Mouse (Mus musculus) lung, postnatal 10 days (tissue): Measurements from ENCODE around the gene Spata25.
"Not testable (repeated sequence)": the region's sequence is repeated elsewhere in the genome, so short reads cannot be mapped to it uniquely, and the experiment has no call there.

Experiments
- DNase-seq: peaks from one replicate; pipeline ENCODE4 v3.0.0; 2021

Gene Spata25

DNA sequence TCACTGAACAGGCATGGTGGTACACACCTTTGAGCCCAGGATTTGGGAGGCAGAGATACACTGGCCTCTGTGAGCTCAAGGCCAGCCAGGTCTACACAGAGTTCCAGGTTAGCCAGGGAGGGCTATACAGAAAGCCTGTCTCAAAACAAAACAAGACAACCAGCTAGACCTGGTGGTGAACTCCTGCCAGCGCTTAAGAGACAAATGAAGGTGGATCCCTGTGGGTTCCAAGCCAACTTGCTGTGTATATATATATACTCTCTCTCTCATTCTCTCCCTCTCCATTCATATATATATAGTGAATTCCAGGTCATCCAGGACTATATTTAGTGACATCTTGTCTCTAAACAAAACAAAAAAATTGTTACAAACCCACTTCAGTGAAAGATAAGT is 24.4 kb downstream of the Spata25 start:
- no peak for DNase-seq

GRCm38 (mm10) chr2:164803201-164803920 is 25.0 kb downstream of the Spata25 start:
- DNase-seq: no peak

- DNase-seq: no peak
Observed at GRCm38 (mm10) chr2:164800252-164801004, 27.9 kb downstream of the Spata25 start.

- DNase-seq: not testable (repeated sequence)
Observed at GRCm38 (mm10) chr2:164798554-164798953, 29.8 kb downstream of the Spata25 start.

DNA sequence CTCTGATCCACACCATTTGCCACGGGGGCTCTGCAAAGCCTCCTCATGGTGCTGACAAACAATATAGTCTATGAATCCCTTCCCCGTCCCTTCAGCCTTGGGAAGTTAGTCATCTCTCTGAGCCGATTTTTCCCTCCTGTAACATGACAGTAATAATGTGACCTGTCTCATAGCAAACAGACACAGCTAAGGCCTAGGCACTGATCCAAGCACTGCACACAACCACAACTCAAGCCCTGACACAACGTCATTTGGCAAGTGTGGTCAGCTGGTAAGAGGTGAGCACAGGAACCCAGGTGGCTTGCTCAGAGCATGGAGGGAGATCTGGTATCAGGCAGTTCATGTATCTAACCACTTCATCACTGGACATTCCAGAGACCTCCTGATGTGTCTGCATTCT is 32.5 kb downstream of the Spata25 start:
- no peak for DNase-seq

- DNase-seq: peak; percentile 92
Observed at GRCm38 (mm10) chr2:164794293-164794692, 34.0 kb downstream of the Spata25 start.

GRCm38 (mm10) chr2:164793772-164794171 is 34.6 kb downstream of the Spata25 start:
- no peak for DNase-seq

- DNase-seq: peak; percentile 78
Observed at GRCm38 (mm10) chr2:164793236-164793635, 35.1 kb downstream of the Spata25 start.

- no peak for DNase-seq
Observed at GRCm38 (mm10) chr2:164792400-164793190, 35.7 kb downstream of the Spata25 start.

DNA sequence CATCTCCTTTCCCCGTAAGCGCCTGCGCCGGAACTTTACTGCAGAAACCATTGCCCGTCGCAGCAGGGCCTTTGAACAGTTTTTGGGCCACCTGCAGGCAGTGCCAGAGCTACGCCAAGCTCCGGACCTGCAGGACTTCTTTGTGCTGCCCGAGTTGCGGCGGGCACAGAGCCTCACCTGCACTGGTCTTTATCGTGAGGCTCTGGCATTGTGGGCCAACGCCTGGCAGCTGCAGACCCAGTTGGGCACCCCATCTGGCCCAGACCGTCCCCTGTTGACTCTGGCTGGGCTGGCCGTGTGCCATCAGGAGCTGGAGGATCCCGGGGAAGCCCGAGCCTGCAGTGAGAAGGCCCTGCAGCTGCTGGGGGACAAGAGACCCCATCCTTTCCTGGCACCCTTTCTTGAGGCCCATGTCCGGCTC is 36.5 kb downstream of the Spata25 start:
- no peak for DNase-seq

DNA sequence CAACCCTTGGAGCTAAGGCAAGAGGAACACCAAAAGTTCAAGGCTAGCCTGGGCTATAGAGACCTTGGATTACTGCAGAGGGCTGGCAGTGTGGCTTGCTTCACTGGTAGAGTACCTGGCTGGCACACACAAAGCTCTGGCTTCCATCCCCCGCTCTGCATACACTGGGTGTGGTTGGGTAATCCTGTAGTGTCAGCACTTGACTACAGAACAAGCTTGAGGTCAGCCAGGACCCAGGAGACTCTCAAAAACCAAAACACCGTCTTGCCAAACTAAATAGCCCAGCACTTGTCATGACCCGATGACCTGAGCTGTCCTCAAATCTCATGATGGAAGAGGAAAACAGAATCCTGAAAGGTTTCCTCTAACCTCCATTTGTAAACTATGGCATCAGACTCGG is 37.9 kb downstream of the Spata25 start:
- peak; percentile 62 for DNase-seq

GRCm38 (mm10) chr2:164788411-164788810 is 39.9 kb downstream of the Spata25 start:
- no peak for DNase-seq

GRCm38 (mm10) chr2:164787779-164788178 is 40.6 kb downstream of the Spata25 start:
- DNase-seq: no peak

GRCm38 (mm10) chr2:164787032-164787431 is 41.3 kb downstream of the Spata25 start:
- no peak for DNase-seq

- peak; percentile 64 for DNase-seq
Observed at GRCm38 (mm10) chr2:164786388-164786885, 41.9 kb downstream of the Spata25 start.

- DNase-seq: peak; percentile 92
Observed at GRCm38 (mm10) chr2:164785481-164786387, 42.6 kb downstream of the Spata25 start, which contains the start of gene Snx21. Gene Snx21, plus strand, starts transcription at chr2:164785823.

DNA sequence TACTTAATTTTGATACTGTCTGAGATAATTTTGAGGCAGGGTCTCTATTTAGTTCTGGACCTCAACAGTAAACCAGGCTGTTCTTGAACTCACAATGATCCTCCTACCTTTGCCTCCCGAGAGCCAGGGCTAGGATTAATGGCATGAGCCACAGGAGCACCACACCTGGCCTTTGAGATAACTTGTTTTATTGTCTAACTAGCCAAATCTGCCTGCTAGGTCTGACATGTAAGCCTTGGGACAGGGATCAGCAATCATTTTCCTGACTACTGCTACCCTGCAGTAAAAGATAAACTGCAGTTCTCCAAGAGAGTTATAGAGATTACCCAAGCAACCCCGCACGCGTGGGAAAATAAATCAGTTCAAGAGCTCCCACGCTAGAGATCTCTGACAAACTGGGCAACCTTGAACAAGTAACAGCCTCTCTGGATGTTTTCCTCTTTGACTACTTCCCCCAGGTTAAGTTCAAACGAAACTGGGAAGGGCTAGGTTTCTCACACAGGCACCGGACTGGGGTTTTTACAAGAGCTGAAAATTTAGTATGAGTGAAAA is 43.4 kb downstream of the Spata25 start:
- DNase-seq: no peak

- no peak for DNase-seq
Observed at GRCm38 (mm10) chr2:164783926-164784581, 44.3 kb downstream of the Spata25 start.

DNA sequence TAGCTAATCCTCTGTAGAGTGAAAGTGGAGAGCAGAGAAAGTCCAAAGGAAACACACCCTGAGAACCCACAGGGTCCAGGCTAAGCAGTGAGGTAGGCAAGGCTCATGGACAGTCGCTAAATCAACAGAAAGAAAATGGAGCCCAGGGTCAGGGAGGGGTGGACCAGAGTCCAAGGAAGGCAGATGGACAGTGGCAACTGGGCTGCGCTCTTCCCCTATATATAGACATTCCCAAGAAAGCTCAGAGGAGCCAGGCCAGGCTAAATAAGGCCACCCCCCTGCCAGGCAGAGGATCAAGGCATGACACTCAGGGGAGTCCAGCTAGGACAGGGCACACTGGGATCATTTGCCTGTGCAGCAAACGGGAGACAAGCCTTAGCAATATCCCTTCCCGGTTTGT is 46.5 kb downstream of the Spata25 start:
- DNase-seq: no peak

GRCm38 (mm10) chr2:164779481-164780086 is 48.8 kb downstream of the Spata25 start, which contains the start of gene Tnnc2:
Gene Tnnc2, minus strand, starts transcription at chr2:164779967.
- no peak for DNase-seq

- no peak for DNase-seq
Observed at GRCm38 (mm10) chr2:164778809-164779208, 49.5 kb downstream of the Spata25 start.
